Mouse (Mus musculus): ENCODE measurements around the gene Noa1. TPM values are rescaled to one million over a fixed set of nuclear protein-coding genes. Genes with fewer than 3 reads are reported as not detected.

The Noa1 gene
- total RNA-seq, 2 experiments from 2014 or later, result 40.8 to 79.7 TPM

DNA sequence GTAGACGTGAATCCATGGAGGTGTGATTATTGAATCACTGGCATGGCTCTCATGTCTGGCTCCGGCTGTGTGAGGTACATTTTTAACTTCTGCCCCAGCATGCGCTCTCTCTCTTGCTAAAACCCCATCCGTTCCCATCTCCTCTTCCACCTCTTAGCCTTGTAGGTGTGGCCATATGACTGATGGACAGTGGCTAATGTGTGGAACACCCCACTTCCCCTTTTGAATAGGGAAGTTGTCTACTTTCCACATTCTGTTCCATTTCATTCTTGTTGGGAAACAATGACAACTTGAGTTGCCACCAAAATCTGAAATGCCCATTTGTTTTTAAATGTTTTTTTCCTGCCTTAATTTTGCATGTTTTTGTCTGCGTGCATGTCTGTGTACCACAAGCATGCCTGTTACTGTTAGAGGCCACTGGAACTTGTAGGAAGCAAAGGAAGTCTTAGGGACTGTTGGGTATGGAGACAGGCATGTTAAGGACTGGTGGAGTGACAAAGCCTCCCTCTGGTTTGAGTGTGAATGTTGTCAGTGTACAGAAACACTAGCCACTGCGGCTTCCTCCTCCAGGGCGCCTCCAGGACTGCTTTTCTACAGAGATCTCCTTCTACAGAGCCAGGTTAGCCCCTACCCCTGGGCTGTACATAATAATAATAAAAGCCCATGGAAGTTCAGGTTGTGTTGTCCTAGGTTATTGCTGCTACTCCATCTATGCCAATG is 16.9 kb downstream of the Noa1 start:
- ATAC-seq (replicated peaks; ENCODE audit: low FRiP score, low TSS enrichment, poor library complexity, severe bottlenecking), result no peak

DNA sequence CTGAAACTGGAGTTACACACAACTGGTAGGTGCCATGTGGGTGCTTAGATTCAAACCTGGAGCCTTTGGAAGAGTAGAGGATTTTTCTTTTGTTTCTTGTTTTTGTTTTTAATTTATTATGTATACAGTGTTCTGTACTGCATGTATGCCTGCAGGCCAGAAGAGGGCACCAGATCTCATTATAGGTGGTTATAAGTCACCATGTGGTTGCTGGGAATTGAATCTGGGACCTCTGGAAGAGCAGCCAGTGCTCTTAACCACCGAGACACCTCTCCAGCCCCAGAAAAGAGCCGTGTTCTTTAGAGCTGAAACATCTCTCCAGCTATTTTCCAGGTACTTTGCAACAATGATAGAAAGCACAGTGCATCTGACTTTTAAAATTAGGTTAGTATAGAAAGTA is 19.3 kb downstream of the Noa1 start:
- no peak for ATAC-seq (replicated peaks; ENCODE audit: low FRiP score, low TSS enrichment, poor library complexity, severe bottlenecking)

DNA sequence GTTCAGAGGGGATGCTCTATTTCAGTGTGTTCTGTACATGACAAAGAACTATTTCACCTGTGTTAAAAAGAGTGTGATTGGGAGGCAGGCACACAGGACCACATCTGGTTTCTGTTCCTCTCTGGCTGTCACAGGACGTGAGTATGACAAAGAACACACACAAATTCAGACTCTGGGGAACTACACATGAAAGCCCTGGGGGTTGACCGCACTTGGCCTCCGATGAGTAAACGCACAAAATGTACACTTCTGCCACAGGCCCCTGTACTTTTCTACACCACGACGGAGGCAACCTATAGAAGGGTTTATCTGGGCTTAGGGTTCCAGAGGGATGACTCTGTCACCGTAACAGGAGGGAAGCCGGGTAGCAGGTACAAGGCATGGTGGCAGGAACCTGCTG is 20.2 kb downstream of the Noa1 start:
- ATAC-seq (replicated peaks; ENCODE audit: low FRiP score, low TSS enrichment, poor library complexity, severe bottlenecking), result no peak

DNA sequence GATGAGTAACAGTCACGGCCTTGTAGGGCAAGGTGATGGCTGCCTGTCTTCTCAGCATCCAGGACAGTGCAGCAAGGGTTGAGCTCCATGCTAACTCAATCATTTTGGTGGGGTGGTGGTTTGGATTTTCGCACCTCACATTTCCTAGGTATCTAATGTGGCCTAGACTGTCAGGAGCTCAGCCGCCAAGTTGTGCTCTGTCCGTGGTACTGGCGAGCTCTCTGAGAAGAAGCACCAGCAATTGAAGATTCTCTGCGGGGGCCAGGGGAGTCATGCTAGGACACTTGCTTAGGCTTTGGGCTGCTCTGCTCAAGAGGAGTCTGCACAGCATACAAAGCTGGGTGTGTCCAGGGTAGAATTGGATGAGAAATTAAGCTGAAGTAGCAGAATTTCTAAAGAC is 22.0 kb downstream of the Noa1 start:
- ATAC-seq (replicated peaks; ENCODE audit: low FRiP score, low TSS enrichment, poor library complexity, severe bottlenecking), result no peak

DNA sequence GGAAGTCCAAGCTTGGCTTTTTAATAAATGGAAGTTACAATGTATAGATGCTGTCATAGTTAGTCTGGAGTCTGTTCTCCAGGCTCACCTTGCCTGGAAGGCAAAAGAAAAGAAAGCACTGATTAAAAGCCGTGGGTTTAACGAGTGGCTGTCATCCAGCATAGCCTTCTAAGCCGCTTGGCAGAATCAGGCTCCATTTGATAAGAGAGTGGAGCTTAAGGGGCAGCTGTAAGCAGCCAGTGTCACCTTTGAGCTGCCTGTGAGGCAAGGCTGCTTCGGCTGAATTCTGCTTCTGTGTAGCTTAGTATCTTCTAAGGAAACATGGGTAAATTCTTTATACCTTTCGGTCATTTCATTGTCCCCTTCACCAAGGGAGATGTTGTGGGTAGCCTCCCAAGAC is 23.0 kb downstream of the Noa1 start:
- ATAC-seq (replicated peaks; ENCODE audit: low FRiP score, low TSS enrichment, poor library complexity, severe bottlenecking), result no peak

DNA sequence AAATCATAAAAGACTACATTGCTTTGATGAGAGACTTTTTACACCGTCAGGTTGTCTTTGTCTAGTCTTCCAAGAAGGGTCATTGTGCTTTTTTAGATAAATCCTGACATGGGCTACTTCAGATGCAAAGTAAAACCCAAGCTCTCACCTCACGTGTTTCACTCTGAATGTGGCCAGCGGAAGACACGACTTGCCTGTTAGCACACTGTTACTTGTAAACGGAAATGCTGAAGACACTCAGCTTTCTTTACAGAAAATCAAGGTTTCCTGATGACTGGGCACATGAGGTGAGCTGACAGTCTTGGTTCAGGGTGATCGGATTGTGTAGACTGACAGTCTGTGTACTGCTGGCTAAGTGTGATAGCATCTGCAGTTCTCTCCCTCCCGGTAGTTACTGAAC is 24.2 kb downstream of the Noa1 start:
- ATAC-seq (replicated peaks; ENCODE audit: low FRiP score, low TSS enrichment, poor library complexity, severe bottlenecking), result no peak

DNA sequence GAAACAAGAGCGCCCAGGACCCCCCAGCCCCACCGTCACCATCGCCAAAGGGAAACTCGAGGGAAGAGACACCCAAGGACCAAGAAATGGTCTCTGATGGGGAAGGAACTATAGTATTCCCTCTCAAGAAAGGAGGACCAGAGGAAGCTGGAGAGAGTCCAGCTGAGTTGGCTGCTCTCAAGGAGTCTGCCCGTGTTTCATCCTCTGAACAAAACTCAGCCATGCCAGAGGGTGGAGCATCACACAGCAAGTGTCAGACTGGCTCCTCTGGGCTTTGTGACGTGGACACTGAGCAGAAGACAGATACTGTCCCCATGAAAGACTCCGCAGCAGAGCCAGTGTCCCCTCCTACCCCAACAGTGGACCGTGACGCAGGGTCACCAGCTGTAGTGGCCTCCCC is 27.6 kb downstream of the Noa1 start:
- no peak for ATAC-seq (replicated peaks; ENCODE audit: low FRiP score, low TSS enrichment, poor library complexity, severe bottlenecking)

DNA sequence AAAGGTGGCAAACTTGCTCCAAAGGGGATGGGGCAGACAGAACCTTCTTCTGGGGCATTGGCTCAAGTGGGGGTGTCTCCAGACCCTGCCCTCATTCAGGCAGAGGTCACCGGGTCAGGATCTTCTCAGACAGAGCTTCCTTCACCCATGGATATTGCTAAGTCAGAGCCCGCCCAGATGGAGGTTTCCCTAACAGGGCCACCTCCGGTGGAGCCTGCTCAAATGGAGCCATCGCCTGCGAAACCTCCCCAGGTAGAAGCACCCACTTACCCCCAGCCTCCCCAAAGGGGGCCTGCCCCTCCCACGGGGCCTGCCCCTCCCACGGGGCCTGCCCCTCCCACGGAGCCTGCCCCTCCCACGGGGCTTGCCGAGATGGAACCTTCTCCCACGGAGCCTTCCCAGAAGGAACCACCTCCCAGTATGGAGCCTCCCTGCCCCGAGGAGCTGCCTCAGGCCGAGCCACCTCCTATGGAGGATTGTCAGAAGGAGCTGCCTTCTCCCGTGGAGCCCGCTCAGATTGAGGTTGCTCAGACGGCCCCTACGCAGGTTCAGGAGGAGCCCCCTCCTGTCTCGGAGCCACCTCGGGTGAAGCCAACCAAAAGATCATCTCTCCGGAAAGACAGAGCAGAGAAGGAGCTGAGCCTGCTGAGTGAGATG is 28.2 kb downstream of the Noa1 start:
- ATAC-seq (replicated peaks; ENCODE audit: low FRiP score, low TSS enrichment, poor library complexity, severe bottlenecking), result no peak

DNA sequence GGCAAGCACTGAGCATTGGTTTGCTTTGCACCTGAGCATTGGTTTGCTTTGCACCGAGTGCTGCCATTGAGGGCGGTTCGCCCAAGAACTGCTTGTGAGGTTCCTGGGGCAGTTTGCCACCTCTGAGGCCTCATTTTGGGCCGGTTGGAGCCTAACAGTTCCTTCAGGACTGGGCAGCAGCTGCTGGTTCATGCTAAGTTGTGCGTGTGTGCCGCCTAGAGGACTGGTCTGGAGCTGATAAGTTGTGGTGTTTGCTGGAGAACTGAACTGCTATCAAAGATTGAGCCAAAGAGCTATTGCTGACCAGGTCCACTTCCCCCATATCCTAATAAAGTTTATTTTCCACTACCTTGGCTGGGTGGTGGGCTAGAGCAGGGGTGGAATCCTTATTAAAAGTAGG is 32.7 kb downstream of the Noa1 start:
- peak; percentile 55; the same call in 1 of the 2 replicates for ATAC-seq (replicated peaks; ENCODE audit: low FRiP score, low TSS enrichment, poor library complexity, severe bottlenecking)

DNA sequence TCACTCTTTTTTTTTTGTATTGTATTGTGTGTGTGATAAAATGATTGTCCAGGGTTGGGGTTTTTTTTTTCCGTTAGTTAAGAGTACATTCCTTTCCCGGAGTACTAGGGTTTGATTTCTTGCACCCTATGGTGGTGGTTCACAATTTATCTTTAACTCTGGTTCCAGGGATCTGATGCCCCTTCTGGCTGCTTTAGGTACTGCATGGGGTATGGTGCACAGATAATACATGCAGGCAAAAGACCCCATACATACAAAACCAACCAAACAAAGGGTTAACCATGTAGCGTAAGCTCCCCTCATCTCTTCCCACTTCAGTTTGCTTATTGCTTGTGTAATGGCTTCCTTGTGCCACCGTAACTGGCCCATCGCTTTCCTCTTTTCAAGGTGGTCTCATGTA is 33.9 kb downstream of the Noa1 start:
- ATAC-seq (replicated peaks; ENCODE audit: low FRiP score, low TSS enrichment, poor library complexity, severe bottlenecking), result peak; percentile 68

DNA sequence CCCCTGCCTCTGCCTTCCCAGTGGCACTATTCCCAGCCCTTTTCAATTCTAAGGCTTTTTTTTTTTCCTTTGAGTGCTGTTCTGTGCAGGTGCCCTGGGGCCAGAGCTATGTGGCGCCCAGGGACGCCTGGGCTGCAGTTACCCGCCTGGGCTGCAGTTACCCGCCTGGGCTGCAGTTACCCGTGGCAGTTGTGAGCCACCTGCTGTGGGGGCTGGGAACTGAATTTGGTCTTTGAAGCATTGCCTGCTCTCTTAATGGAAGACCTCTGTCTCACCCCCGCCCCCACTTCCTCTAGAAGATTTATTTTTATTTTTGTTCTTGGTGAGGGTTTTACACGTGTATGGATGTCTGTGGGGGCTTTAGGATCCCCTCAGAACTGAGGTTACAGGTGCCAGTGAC is 36.7 kb downstream of the Noa1 start:
- peak; percentile 75 for ATAC-seq (replicated peaks; ENCODE audit: low FRiP score, low TSS enrichment, poor library complexity, severe bottlenecking)

DNA sequence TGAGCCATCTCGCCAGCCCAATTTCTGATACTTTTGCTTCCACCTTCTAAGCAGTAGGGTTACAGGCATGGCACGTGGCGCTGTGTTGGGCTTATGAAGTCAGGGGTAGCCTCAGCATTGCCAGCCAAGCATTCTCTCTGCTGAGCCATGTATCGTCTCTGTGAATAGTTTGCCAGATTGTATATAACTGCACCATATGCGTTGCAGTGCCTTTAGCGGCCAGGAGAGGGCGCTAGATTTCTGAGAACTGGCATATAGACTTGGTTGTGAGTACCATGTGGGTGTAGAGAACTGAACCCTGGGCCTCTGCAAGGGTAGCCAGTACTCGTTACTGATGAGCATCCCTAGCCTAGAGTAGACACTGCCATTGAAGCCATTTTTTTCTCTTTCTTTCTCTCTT is 40.5 kb downstream of the Noa1 start:
- no peak for ATAC-seq (replicated peaks; ENCODE audit: low FRiP score, low TSS enrichment, poor library complexity, severe bottlenecking)

DNA sequence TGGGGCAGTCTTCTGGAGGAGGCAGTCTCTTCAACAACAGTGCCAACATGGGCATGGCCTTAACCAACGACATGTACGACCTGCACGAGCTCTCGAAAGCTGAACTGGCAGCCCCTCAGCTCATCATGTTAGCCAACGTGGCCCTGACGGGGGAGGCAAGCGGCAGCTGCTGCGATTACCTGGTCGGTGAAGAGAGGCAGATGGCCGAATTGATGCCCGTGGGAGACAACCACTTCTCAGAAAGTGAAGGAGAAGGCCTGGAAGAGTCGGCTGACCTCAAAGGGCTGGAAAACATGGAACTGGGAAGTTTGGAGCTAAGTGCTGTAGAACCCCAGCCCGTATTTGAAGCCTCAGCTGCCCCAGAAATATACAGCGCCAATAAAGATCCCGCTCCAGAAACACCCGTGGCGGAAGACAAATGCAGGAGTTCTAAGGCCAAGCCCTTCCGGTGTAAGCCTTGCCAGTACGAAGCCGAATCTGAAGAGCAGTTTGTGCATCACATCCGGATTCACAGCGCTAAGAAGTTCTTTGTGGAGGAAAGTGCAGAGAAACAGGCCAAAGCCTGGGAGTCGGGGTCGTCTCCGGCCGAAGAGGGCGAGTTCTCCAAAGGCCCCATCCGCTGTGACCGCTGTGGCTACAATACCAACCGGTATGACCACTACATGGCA is 41.8 kb downstream of the Noa1 start:
- no peak for ATAC-seq (replicated peaks; ENCODE audit: low FRiP score, low TSS enrichment, poor library complexity, severe bottlenecking)

DNA sequence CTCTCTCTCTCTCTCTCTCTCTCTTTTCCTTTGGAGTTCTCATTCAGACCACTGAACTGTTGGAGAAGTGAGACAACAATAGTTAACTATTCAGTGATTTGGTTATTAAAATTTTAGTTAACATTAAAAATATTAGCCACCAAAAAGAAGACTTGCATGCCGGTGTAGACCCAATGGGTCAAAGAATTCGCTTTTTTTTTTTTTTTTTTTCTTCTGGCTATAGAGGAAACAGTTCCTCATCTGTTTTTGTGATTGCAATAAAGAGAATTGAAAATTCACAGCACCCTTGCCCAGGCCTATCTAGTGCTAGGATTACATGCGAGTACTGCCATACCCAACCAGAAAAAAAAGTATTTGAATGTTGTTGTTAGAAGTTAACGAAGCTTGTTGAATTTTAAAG is 42.4 kb downstream of the Noa1 start:
- ATAC-seq (replicated peaks; ENCODE audit: low FRiP score, low TSS enrichment, poor library complexity, severe bottlenecking), result no peak

DNA sequence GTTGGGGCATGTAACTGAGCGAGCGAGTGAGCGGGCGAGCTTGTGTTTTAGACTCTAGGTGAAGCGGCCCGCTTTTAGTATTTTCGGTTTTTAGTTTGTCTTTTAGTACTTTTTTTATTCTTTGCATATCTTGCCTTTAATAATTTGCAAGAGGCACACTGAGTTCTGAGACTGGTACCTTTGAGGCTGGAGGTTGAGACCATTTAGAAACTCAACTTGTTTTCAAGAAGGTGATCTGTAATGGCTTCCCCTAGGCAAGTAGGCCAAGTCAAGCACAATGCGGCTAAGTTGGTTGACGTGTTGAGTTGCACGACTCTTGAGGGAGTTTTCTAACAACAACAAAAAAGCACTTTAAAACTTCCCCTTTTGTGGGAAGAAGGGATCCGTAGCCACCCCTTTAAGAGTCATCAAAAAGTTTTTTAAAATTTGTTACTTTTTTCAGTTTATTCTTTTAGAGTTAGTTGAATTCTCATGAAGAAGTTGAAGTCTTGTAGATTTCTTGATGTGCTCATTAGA is 42.9 kb downstream of the Noa1 start:
- no peak for ATAC-seq (replicated peaks; ENCODE audit: low FRiP score, low TSS enrichment, poor library complexity, severe bottlenecking)

DNA sequence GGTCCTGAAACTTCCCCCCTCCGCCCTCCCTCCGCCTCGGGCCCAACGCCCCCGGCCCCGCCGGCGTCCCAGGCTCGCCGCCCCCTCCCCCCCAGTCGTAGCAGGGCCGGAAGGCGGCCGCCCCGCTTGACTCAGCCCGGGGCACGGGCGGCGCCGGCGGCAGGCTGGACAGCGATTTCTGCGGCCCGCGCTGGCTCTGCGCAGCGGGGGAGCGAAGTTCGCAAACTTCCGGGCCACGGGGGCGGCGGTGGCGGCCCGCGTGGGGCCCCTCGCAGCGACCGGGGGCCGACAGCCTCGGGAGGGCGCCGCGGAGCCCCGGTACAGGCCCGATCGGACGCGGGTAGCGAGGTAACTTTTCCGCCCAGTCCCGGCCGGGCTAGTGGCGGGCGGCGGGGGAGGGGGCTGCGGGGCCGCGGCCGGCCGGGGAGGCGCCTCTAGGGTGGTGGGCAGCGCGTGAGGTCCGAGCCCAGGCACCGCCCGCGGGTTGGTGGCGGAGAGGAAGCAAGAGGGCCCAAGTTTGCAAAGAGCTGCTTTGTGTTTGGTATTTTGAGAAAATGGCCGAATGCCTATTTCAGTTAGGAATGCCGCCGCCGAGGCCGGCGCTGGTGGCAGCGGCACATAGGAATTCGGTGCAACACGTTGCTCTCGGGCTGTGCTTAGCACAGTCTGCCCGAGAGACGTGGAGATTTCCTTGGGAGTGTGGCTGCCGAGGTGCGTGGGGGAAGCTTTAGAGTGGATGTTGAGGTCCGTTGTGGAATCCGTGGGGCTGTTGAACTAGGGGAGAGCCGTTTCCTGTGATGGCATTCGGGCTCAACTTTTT is 43.6 kb downstream of the Noa1 start:
- peak; percentile 31 for ATAC-seq (replicated peaks; ENCODE audit: low FRiP score, low TSS enrichment, poor library complexity, severe bottlenecking)

DNA sequence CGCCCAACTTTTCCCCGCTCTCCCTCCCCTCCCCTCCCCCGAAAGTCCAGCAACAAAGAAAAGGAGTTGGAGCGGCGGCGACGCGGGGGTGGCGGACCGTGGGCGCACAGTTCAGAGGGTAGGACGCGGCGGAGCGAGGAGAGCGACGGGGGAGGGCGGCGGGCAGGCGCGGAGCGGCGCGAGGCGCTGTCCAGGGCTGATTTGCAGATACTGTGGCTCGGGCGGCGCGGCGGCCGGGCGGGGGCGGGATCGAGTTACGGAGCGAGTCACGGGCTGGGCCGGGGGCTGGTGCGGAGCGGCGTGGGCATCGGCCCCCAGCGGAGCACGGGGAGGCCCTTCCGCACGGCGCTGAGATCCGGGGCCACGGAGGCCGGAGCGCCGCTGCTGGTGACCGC is 44.2 kb downstream of the Noa1 start:
- ATAC-seq (replicated peaks; ENCODE audit: low FRiP score, low TSS enrichment, poor library complexity, severe bottlenecking), result peak; percentile 73

DNA sequence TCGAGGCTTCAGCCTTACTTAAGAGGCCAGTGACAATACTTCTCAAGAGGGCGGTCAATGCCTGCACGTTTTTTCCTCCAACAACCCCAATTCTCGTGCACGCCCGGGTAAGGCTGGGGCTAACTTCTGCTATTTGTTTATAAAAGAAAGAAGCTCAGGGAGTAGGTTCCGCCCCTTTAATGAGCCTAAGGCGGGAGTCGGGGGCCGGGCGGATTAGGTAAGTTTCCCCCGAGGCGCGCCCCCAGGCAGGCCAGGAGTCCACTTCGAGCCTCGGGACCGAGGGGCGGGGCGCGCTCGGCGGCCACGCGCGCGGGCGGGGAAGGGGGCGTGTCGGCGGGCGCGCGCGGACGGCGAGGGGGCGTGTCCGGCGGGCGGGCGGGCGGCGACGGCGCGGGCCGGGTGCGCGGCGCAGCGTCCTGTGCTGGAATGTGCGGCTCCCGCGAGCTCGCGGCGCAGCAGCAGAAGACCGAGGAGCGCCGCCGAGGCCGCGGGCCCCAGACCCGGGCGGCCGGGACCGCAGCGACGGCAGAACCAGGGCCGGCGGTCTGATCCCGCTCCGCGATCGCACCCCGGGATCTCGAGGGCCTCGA is 44.7 kb downstream of the Noa1 start, which contains the start of gene Rest:
Rest (plus strand) TSS at position 411 of the 590 bp plus-strand sequence.
- peak; percentile 62 for ATAC-seq (replicated peaks; ENCODE audit: low FRiP score, low TSS enrichment, poor library complexity, severe bottlenecking)

DNA sequence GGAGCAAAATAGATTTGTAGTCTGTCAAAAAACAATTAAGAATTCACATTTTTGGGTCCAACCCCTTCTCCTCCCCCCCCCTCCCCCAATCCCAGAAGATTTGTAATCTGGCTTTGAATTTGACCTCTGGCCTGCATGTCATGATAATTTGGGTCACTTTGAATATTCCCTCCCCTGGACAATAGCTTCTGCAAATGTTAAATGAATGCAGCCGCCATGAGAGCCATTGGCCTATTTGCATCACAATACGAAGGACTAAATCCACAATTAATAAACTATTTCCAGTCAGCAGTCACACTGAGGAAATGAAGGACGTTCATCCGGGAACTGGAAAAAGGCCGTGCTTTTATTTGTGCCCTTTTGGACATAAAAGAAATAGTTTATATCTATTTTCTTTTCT is 47.8 kb downstream of the Noa1 start:
- ATAC-seq (replicated peaks; ENCODE audit: low FRiP score, low TSS enrichment, poor library complexity, severe bottlenecking), result no peak

Data from megakaryocyte-erythroid progenitor cell, adult 5-6 weeks (primary cell).